Mouse (Mus musculus) midbrain, embryonic 16.5 days (tissue): Measurements from ENCODE around the gene Kifc5b. TPM values are rescaled to one million over a fixed set of nuclear protein-coding genes. Genes with fewer than 3 reads are reported as not detected.

Source experiments
- ATAC-seq: fragments of 200-750 bp; cut with Nextera tagmentation; 2 replicates; pipeline ENCODE4 v1.8.0; 2017; ENCODE audit warnings: moderate TSS enrichment
- H3K27ac ChIP-seq: fragments of 300-500 bp; sonication (generic); 2 replicates; pipeline ENCODE4 v1.5.1; 2014; ENCODE audit warnings: mild to moderate bottlenecking, low read length, mixed read lengths
- H3K27me3 ChIP-seq: fragments of 300-500 bp; sonication (generic); 2 replicates; pipeline ENCODE4 v1.6.1; 2014; ENCODE audit warnings: low read depth, low read length, mixed read lengths; ENCODE audit not compliant: control insufficient read depth, insufficient read depth
- H3K36me3 ChIP-seq: fragments of 300-500 bp; sonication (generic); 2 replicates; pipeline ENCODE4 v1.6.1; 2014; ENCODE audit warnings: mild to moderate bottlenecking, low read length, moderate library complexity, mixed read lengths; ENCODE audit not compliant: control insufficient read depth, insufficient read depth
- H3K4me1 ChIP-seq: fragments of 300-500 bp; sonication (generic); 2 replicates; pipeline ENCODE4 v1.6.1; 2014; ENCODE audit warnings: mild to moderate bottlenecking, low read length, mixed read lengths; ENCODE audit not compliant: control insufficient read depth, insufficient read depth
- H3K4me2 ChIP-seq: fragments of 300-500 bp; sonication (generic); 2 replicates; pipeline ENCODE4 v1.6.1; 2014; ENCODE audit warnings: mild to moderate bottlenecking, low read length, mixed read lengths
- H3K4me3 ChIP-seq: fragments of 300-500 bp; sonication (generic); 2 replicates; pipeline ENCODE4 v1.5.1; 2014; ENCODE audit warnings: low read depth, mild to moderate bottlenecking, low read length, moderate library complexity, mixed read lengths
- H3K9ac ChIP-seq: fragments of 300-500 bp; sonication (generic); 2 replicates; pipeline ENCODE4 v1.6.1; 2014; ENCODE audit warnings: low read depth, low read length, mixed read lengths
- H3K9me3 ChIP-seq: fragments of 300-500 bp; sonication (generic); replicated peaks from 2 replicates; pipeline ENCODE4 v1.6.1; 2014; ENCODE audit warnings: mild to moderate bottlenecking, low read length, mixed read lengths; ENCODE audit not compliant: control insufficient read depth, poor library complexity, severe bottlenecking
- WGBS: fragments of 180-500 bp; shearing (Covaris S2); extraction: QIAGEN DNeasy Blood & Tissue Kit; methylation state at CpG from one replicate; pipeline ENCODE4 v1.1.7; 2014; 5-methylcytosine and 5-hydroxymethylcytosine counted together
- polyA plus RNA-seq: library from polyadenylated mRNA; unstranded; fragments of >200 nt; fragmentation: Nextera tagmentation; extraction: Ambion mirVana; gene quantifications from 2 replicates; pipeline ENCODE4 v1.2.1, GENCODE M21; 2015

Kifc5b gene
- polyA plus RNA-seq, 1 experiment from 2014 or later = 2.3 TPM

DNA sequence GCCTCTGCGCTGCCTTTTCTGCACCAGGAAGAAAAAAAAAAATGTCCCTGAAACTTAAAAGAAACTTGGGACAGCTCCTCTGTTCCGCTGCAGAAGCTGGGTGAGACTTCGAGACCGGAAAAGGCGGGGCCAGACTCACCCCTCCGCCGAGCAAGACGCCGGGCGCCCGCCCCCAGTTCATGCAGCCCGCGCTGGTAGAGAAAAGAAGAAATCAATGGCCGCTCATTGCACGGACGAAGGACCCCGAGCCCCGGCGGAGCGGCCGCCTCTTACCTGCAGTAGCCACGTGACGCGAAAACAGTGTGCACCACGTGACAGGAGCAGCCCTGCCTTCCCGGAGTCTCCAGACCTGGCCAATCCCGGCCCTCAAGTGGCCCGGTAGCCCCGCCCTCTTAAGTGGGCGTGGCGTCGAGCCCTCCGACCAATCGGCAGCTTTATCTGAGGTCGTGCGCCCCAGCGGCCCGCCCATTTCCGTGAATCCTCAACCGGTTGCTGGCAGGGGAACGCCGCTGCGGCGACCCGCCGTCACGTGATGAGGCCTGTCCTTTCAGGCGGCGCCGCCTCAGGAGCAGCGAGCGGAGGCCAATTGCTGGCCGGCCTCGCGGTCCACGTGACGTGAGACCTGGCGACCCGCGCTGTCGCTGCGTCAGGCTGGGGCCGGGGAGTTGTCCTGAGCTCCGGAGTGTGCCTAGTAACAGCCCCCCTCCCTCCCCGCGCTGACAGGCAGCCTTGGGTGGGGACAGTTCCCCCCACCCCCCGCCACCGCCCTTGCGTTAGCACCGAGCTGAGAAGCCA is 22.5 kb downstream of the Kifc5b start, which contains the start of gene Cuta:
Cuta (minus strand) TSS at position 392 of the 795 bp plus-strand sequence.
- Histone ChIP-seq H3K9me3 (no peaks in the 10 kb centered on the region), H3K36me3 (peaks cover 17% of the 10 kb centered on the region), H3K27me3 (no peaks in the 10 kb centered on the region), H3K4me1 (peaks cover 39% of the 10 kb centered on the region), H3K4me3 (peak within 1 kb of the TSS; percentile 72), H3K4me2 (peak within 1 kb of the TSS; percentile 98), H3K9ac (peak within 1 kb of the TSS; percentile 73), H3K27ac (peak within 1 kb of the TSS; percentile 96)
- peak; percentile 91 for ATAC-seq
- under 1% methylated on average over 67 of the region's 70 CpGs for WGBS

GRCm38 (mm10) chr17:26939973-26940300 is 23.0 kb downstream of the Kifc5b start:
- H3K9ac ChIP-seq = peak overlapping the region; percentile 73
- ATAC-seq = peak; percentile 8
- H3K27ac ChIP-seq = peak overlapping the region; percentile 96
- H3K4me1 ChIP-seq = peaks cover 38% of the 10 kb centered on the region
- peak overlapping the region; percentile 72 for H3K4me3 ChIP-seq
- peak overlapping the region; percentile 98 for H3K4me2 ChIP-seq
- H3K27me3 ChIP-seq = no peaks in the 10 kb centered on the region
- no peaks in the 10 kb centered on the region for H3K9me3 ChIP-seq
- WGBS = 0% methylated on average over 3 of the region's 3 CpGs
- H3K36me3 ChIP-seq = peaks cover 17% of the 10 kb centered on the region

GRCm38 (mm10) chr17:26941031-26941789 is 24.3 kb downstream of the Kifc5b start, which contains the start of gene Syngap1:
TSS of gene Syngap1 (plus strand) at chr17:26941253.
- ATAC-seq = 0 out of 2 replicates have a peak, but pooled peaks have one; percentile 1
- Histone ChIP-seq H3K27ac (peak within 1 kb of the TSS; percentile 96), H3K9me3 (no peaks in the 10 kb centered on the region), H3K27me3 (no peaks in the 10 kb centered on the region), H3K4me3 (peak within 1 kb of the TSS; percentile 72), H3K9ac (peak within 1 kb of the TSS; percentile 81), H3K4me2 (peak within 1 kb of the TSS; percentile 98), H3K36me3 (peaks cover 10% of the 10 kb centered on the region), H3K4me1 (peaks cover 46% of the 10 kb centered on the region)
- 1% methylated on average over 13 of the region's 24 CpGs for WGBS

GRCm38 (mm10) chr17:26941841-26942570 is 25.1 kb downstream of the Kifc5b start:
- Histone ChIP-seq H3K36me3 (0 out of 2 replicates have a peak, but pooled peaks cover 5% of the 10 kb centered on the region), H3K4me3 (peak overlapping the region; percentile 58), H3K27ac (peak overlapping the region; percentile 96), H3K9ac (peak overlapping the region; percentile 81), H3K27me3 (no peaks in the 10 kb centered on the region), H3K9me3 (no peaks in the 10 kb centered on the region), H3K4me1 (peaks cover 54% of the 10 kb centered on the region), H3K4me2 (peak overlapping the region; percentile 57)
- no peak for ATAC-seq
- WGBS = 2% methylated on average over 4 of the region's 4 CpGs

GRCm38 (mm10) chr17:26945824-26946495 is 29.1 kb downstream of the Kifc5b start:
- H3K4me1 ChIP-seq = peaks cover 58% of the 10 kb centered on the region
- peak overlapping the region; percentile 77 for H3K4me2 ChIP-seq
- peak overlapping the region; percentile 77 for H3K27ac ChIP-seq
- H3K36me3 ChIP-seq = no peaks in the 10 kb centered on the region
- H3K9me3 ChIP-seq = no peaks in the 10 kb centered on the region
- H3K9ac ChIP-seq = peak overlapping the region; percentile 69
- no peak for ATAC-seq
- H3K4me3 ChIP-seq = peak overlapping the region; percentile 37
- WGBS = 22% methylated on average over 13 of the region's 13 CpGs
- H3K27me3 ChIP-seq = no peaks in the 10 kb centered on the region

DNA sequence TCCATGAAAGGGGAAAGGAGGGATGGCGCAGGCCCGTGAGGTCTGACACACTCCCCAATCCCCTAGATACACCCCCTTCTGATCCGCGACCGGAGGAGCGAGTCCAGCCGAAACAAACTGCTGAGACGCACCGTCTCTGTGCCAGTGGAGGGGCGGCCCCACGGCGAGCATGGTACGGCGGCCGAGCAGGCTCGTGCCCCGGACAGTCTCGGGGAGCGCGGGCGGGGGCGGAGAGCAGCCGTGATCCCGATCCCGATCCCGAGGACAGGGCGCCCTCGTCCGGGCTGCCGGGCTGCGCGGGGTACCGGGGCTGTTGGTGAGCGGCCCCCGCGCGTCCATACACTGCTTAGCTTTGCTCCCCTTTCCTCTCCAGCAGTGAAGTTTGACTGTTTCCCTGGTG is 29.7 kb downstream of the Kifc5b start:
- peak overlapping the region; percentile 77 for H3K4me2 ChIP-seq
- H3K27me3 ChIP-seq = no peaks in the 10 kb centered on the region
- H3K9me3 ChIP-seq = no peaks in the 10 kb centered on the region
- no peaks in the 10 kb centered on the region for H3K36me3 ChIP-seq
- ATAC-seq = 0 out of 2 replicates have a peak, but pooled peaks have one; percentile 4
- peak overlapping the region; percentile 69 for H3K9ac ChIP-seq
- peaks cover 62% of the 10 kb centered on the region for H3K4me1 ChIP-seq
- WGBS = 1% methylated on average over 35 of the region's 37 CpGs
- peak overlapping the region; percentile 37 for H3K4me3 ChIP-seq
- peak overlapping the region; percentile 77 for H3K27ac ChIP-seq

DNA sequence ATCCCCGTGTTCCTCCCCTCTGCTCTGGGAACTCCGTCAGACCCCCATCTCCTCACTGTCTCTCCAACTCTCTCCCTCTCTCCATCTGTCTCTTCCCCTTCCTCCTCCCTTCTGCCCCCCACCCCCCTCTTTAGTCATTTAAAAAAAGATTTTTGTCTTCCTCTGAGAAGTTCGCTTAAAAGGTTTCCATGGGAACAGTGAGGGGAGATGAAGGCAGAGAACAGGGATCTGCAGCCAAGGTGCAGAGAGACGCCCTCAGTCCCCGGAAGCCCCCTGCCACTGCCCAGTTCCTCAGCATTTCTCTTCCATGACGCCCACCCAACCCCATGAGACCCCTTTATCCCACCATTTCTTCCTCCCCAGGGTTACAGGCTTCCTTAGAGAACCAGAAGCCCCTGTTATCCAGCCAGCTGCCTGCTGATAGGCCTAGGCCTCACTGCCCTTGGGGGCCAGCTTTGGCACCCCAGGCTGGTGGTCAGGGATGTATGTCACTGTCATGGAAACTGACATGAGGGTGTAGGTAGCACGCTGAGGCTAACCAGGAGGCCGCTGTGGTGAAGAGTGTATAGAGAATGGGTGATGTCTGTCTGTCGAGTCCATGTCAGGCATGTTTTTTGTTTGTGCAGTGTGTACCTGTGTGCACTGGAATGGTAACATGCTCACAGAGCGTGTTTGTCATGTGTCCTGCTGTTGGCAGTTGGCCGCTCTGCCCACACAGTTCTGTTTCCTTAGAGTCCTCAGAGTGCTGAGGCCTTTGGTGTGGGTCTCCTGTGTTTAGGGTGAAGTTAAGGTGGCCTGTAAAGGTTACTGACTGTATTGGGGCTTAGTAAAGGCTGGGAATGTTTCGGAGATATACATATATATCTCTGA is 30.6 kb downstream of the Kifc5b start:
- no peaks in the 10 kb centered on the region for H3K27me3 ChIP-seq
- H3K4me3 ChIP-seq = peak overlapping the region; percentile 37
- peaks cover 66% of the 10 kb centered on the region for H3K4me1 ChIP-seq
- H3K4me2 ChIP-seq = peak overlapping the region; percentile 77
- peak overlapping the region; percentile 69 for H3K9ac ChIP-seq
- H3K27ac ChIP-seq = peak overlapping the region; percentile 77
- H3K36me3 ChIP-seq = no peaks in the 10 kb centered on the region
- WGBS = 17% methylated on average over 12 of the region's 12 CpGs
- H3K9me3 ChIP-seq = no peaks in the 10 kb centered on the region
- no peak for ATAC-seq
